Mouse (Mus musculus) liver, postnatal 0 days (tissue): ENCODE data around the gene Slc7a11.
A peak's percentile ranks its signal among the peaks of the same experiment; 100 is the strongest.

ENCODE experiments used
- CTCF ChIP-seq: sonication (generic); IDR thresholded peaks from 2 replicates; pipeline ENCODE4 v1.5.1; 2016; ENCODE audit warnings: antibody characterized with exemption, low read depth
- EP300 ChIP-seq: IDR thresholded peaks from 2 replicates; pipeline ENCODE4 v1.6.1; 2016; ENCODE audit warnings: antibody characterized with exemption, low read depth, mild to moderate bottlenecking

DNA sequence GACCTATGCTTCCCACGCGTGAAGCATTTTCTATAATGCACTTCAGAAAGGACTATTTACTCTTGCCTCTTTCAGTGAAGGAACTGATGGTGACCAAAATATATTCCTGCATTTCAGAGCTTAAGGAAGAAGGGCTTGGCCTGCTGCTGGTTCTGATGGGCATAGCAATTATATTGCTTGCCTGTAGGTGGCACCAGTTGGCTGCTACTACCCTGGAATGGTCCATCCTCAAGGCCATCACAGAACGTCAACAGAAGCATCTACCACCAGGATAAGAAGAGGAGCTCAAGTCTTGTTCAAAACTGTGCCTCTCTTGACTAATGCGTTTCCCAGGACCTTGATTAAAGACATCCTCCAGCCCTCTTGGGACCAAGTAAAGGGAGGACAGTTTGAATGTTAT, 139.3 kb downstream of the Slc7a11 start:
- TF ChIP-seq CTCF (peak; percentile 75), EP300 (no peak)
